Mouse (Mus musculus): ENCODE results near the gene Eef2kmt.

DNA sequence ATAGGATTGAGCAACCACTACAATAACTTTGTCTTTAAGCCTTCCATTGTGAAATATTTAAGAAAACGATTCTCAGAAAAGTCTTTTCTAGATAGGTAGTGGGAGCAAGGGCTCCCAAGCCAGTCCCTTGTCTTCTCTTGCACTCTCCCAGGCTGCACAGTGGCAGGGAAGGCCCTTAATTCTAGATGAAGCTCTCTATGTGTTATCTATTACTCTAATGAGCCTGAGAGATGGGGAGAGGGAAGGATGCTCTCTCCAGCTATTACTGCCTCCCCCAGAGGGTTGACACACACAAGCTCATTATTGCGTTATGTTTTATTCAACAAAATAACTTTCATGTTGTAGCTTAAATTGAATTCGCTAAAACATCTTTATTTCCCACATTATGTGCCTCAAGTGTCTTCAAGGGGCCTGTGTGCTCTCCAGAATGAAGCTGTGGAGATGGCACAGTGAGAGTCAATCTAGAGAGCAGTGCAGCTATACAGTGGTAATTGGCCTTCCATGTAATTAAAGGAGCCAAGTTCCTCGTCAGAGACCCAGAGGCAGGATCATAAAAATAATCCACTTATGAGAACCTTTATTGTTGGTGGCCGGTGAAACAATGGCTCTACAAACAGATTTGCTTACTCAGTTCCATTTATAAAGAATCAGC is 23.9 kb upstream of the Eef2kmt start:
- TF ChIP-seq CTCF (IDR thresholded peaks at IDR 0.05; ENCODE audit: control insufficient read depth, insufficient read depth, low read length), result no peak
- TF ChIP-seq POLR2A (IDR thresholded peaks at IDR 0.05; ENCODE audit: borderline replicate concordance, control insufficient read depth, low read depth, low read length), result no peak
